ENCODE assay signal across 24 mouse cellular contexts in the genomic region with DNA sequence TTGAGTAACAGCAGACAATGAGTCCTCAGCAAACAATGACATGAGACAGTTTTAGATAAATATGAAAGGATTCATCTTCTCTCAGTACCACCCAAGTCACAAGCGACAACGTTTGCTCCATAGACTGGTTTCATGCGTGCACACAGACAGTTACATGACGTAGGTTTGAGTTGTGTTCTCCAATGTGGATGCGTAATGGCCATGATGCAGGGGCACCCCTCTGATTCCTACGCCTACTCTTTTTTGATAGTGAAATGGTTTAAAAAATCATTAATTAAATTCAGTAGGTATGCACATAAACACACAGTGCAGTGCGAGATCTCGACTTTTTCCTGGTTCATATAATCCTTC.
A peak's percentile ranks its signal among the peaks of the same experiment; 100 is the strongest.
DNase-seq lines count a peak whose midpoint lies in the region; ATAC-seq and TF ChIP-seq lines count a peak whose summit lies in the region.
"Had no signal": no experiment of that assay in that cellular context is flagged by ENCODE, and none has a peak within 500 bp of the region (broad histone marks: within the 10 kb centered on the region; RNA-seq: fewer than 3 reads in every experiment).

No protein-coding gene starts in this region.

- no peaks in the 10 kb centered on the region for H3K4me1 ChIP-seq in neural tube, embryonic 12.5 days
- H3K4me1 ChIP-seq in neural tube, embryonic 15.5 days = 0 out of 2 replicates have a peak, but pooled peaks cover 5% of the 10 kb centered on the region
- peaks cover 12% of the 10 kb centered on the region for H3K4me1 ChIP-seq in hindbrain, embryonic 10.5 days (replicated peaks)
- H3K4me1 ChIP-seq in hindbrain, postnatal 0 days (ENCODE audit: insufficient read depth, low read length) = peaks cover 3% of the 10 kb centered on the region; the same call in 1 of the 2 replicates
- peaks cover 6% of the 10 kb centered on the region for H3K4me1 ChIP-seq in midbrain, embryonic 16.5 days (ENCODE audit: control insufficient read depth, insufficient read depth, low read length)
- H3K4me1 ChIP-seq in lung, postnatal 0 days (ENCODE audit: insufficient read depth, low read depth, low read length) = no peaks in the 10 kb centered on the region
- H3K4me1 ChIP-seq: embryonic facial prominence, embryonic 15.5 days; limb, embryonic 12.5 days had no signal

- no peak for TF ChIP-seq CTCF in hindbrain, postnatal 0 days (IDR thresholded peaks at IDR 0.05; ENCODE audit: low read depth)
- no peak for TF ChIP-seq CTCF in lung, postnatal 0 days (IDR thresholded peaks at IDR 0.05)

- no peaks in the 10 kb centered on the region for H3K36me3 ChIP-seq in neural tube, embryonic 12.5 days
- H3K36me3 ChIP-seq in neural tube, embryonic 15.5 days = no peaks in the 10 kb centered on the region
- H3K36me3 ChIP-seq in hindbrain, embryonic 10.5 days = no peaks in the 10 kb centered on the region
- H3K36me3 ChIP-seq in hindbrain, postnatal 0 days (ENCODE audit: insufficient read depth, low read length) = no peaks in the 10 kb centered on the region
- no peaks in the 10 kb centered on the region for H3K36me3 ChIP-seq in midbrain, embryonic 16.5 days (ENCODE audit: control insufficient read depth, insufficient read depth, low read length)
- H3K36me3 ChIP-seq in lung, postnatal 0 days (ENCODE audit: insufficient read depth, low read length) = no peaks in the 10 kb centered on the region
- H3K36me3 ChIP-seq: embryonic facial prominence, embryonic 15.5 days; limb, embryonic 12.5 days had no signal

- H3K9ac ChIP-seq in neural tube, embryonic 12.5 days = no peak overlapping the region
- H3K9ac ChIP-seq in neural tube, embryonic 15.5 days (replicated peaks) = no peak overlapping the region
- H3K9ac ChIP-seq in hindbrain, postnatal 0 days (replicated peaks; ENCODE audit: low read length) = no peak overlapping the region
- H3K9ac ChIP-seq in midbrain, embryonic 16.5 days (ENCODE audit: low read depth, low read length) = no peak overlapping the region
- no peak overlapping the region for H3K9ac ChIP-seq in lung, postnatal 0 days (replicated peaks; ENCODE audit: low read depth)
- H3K9ac ChIP-seq: embryonic facial prominence, embryonic 15.5 days; limb, embryonic 12.5 days; liver, postnatal 0 days had no signal

- no peak overlapping the region for H3K4me3 ChIP-seq in neural tube, embryonic 12.5 days
- no peak overlapping the region for H3K4me3 ChIP-seq in neural tube, embryonic 15.5 days (replicated peaks)
- no peak overlapping the region for H3K4me3 ChIP-seq in hindbrain, embryonic 10.5 days
- no peak overlapping the region for H3K4me3 ChIP-seq in hindbrain, postnatal 0 days (ENCODE audit: low read length)
- H3K4me3 ChIP-seq in midbrain, embryonic 16.5 days (ENCODE audit: low read depth, low read length) = no peak overlapping the region
- no peak overlapping the region for H3K4me3 ChIP-seq in lung, postnatal 0 days (ENCODE audit: low read depth, low read length)
- H3K4me3 ChIP-seq: embryonic facial prominence, embryonic 15.5 days; limb, embryonic 12.5 days had no signal

- H3K9me3 ChIP-seq in neural tube, embryonic 12.5 days = no peaks in the 10 kb centered on the region
- no peaks in the 10 kb centered on the region for H3K9me3 ChIP-seq in neural tube, embryonic 15.5 days (replicated peaks)
- no peaks in the 10 kb centered on the region for H3K9me3 ChIP-seq in hindbrain, embryonic 10.5 days
- H3K9me3 ChIP-seq in hindbrain, postnatal 0 days (ENCODE audit: low read length) = no peaks in the 10 kb centered on the region
- no peaks in the 10 kb centered on the region for H3K9me3 ChIP-seq in midbrain, embryonic 16.5 days (replicated peaks; ENCODE audit: control insufficient read depth, low read length, poor library complexity, severe bottlenecking)
- H3K9me3 ChIP-seq in lung, postnatal 0 days (ENCODE audit: low read length) = no peaks in the 10 kb centered on the region
- H3K9me3 ChIP-seq: embryonic facial prominence, embryonic 15.5 days; limb, embryonic 12.5 days had no signal

- TF ChIP-seq EP300 in lung, postnatal 0 days (IDR thresholded peaks at IDR 0.05) = no peak

- WGBS in neural tube, embryonic 12.5 days = 65% methylated on average over 8 of the region's 8 CpGs
- 64% methylated on average over 8 of the region's 8 CpGs for WGBS in neural tube, embryonic 15.5 days
- WGBS in hindbrain, embryonic 10.5 days = 72% methylated on average over 8 of the region's 8 CpGs
- 55% methylated on average over 8 of the region's 8 CpGs for WGBS in hindbrain, postnatal 0 days
- WGBS in midbrain, embryonic 16.5 days = 51% methylated on average over 8 of the region's 8 CpGs
- 86% methylated on average over 8 of the region's 8 CpGs for WGBS in lung, postnatal 0 days

- no peak for DNase-seq in hindbrain, embryonic 10.5 days (ENCODE audit: low spot score)
- DNase-seq in hindbrain, postnatal 0 days (ENCODE audit: low spot score) = no peak
- DNase-seq in frontal cortex, postnatal 10 days (ENCODE audit: low spot score in 2 of 2) = no peak
- no peak for DNase-seq in lung, postnatal 0 days (ENCODE audit: low spot score)
- DNase-seq in kidney, adult 11 months = no peak
- DNase-seq: adrenal gland, postnatal 36 days; cerebellum, adult 9-11 months; gastrocnemius, postnatal 14 days; heart, adult 18-20 months; heart, postnatal 36 days; kidney, adult 8-10 months; kidney, postnatal 14 days; liver, postnatal 0 days; lung, postnatal 10 days; retina, postnatal 1 day; thymus, postnatal 36 days had no signal

- no peak overlapping the region for H3K4me2 ChIP-seq in neural tube, embryonic 12.5 days (replicated peaks)
- H3K4me2 ChIP-seq in neural tube, embryonic 15.5 days = no peak overlapping the region
- H3K4me2 ChIP-seq in hindbrain, postnatal 0 days (ENCODE audit: low read depth, low read length) = no peak overlapping the region
- no peak overlapping the region for H3K4me2 ChIP-seq in midbrain, embryonic 16.5 days (ENCODE audit: low read length)
- H3K4me2 ChIP-seq in lung, postnatal 0 days (replicated peaks; ENCODE audit: low read depth, low read length) = no peak overlapping the region
- H3K4me2 ChIP-seq: embryonic facial prominence, embryonic 15.5 days; limb, embryonic 12.5 days; liver, embryonic 11.5 days had no signal

- 0 out of 2 replicates have a peak, but pooled peaks have one; percentile 15 for ATAC-seq in neural tube, embryonic 12.5 days (ENCODE audit: low FRiP score, low read depth)
- ATAC-seq in neural tube, embryonic 15.5 days (ENCODE audit: low FRiP score) = no peak
- ATAC-seq in hindbrain, postnatal 0 days = peak; percentile 39; the same call in 1 of the 2 replicates
- ATAC-seq in midbrain, embryonic 16.5 days = peak; percentile 23; the same call in 1 of the 2 replicates
- ATAC-seq in lung, postnatal 0 days = no peak
- ATAC-seq: CD4-positive, CD25-positive, alpha-beta regulatory T cell, adult 4 months; inflammation-experienced regulatory T-cells, adult 6 months; liver, postnatal 0 days had no signal

- no peak overlapping the region for H3K27ac ChIP-seq in neural tube, embryonic 12.5 days
- H3K27ac ChIP-seq in neural tube, embryonic 15.5 days (replicated peaks) = no peak overlapping the region
- peak overlapping the region; percentile 40 for H3K27ac ChIP-seq in hindbrain, embryonic 10.5 days
- 0 out of 2 replicates have a peak overlapping the region, but pooled peaks have one; percentile 11 for H3K27ac ChIP-seq in hindbrain, postnatal 0 days
- H3K27ac ChIP-seq in midbrain, embryonic 16.5 days (ENCODE audit: low read length) = peak overlapping the region; percentile 56
- no peak overlapping the region for H3K27ac ChIP-seq in lung, postnatal 0 days (ENCODE audit: low read length)
- H3K27ac ChIP-seq: embryonic facial prominence, embryonic 15.5 days; limb, embryonic 12.5 days had no signal

- no peaks in the 10 kb centered on the region for H3K27me3 ChIP-seq in neural tube, embryonic 12.5 days (replicated peaks)
- no peaks in the 10 kb centered on the region for H3K27me3 ChIP-seq in neural tube, embryonic 15.5 days (replicated peaks)
- no peaks in the 10 kb centered on the region for H3K27me3 ChIP-seq in hindbrain, embryonic 10.5 days (ENCODE audit: insufficient read depth, poor library complexity, severe bottlenecking)
- no peaks in the 10 kb centered on the region for H3K27me3 ChIP-seq in hindbrain, postnatal 0 days (ENCODE audit: insufficient read depth, low read length)
- no peaks in the 10 kb centered on the region for H3K27me3 ChIP-seq in midbrain, embryonic 16.5 days (ENCODE audit: control insufficient read depth, insufficient read depth, low read depth, low read length)
- no peaks in the 10 kb centered on the region for H3K27me3 ChIP-seq in lung, postnatal 0 days (replicated peaks; ENCODE audit: insufficient read depth, low read length)
- H3K27me3 ChIP-seq: embryonic facial prominence, embryonic 15.5 days; limb, embryonic 12.5 days had no signal

Comparison
In these comparisons a context has a peak if more than half of its experiments do, and no peak if none do; other contexts are left out.
1. ATAC-seq: peak in neural tube, embryonic 12.5 days (single experiment), hindbrain, postnatal 0 days (single experiment) and midbrain, embryonic 16.5 days (single experiment); none in neural tube, embryonic 15.5 days (single experiment) and lung, postnatal 0 days (single experiment).
2. H3K27ac ChIP-seq: peak in hindbrain, embryonic 10.5 days (single experiment), hindbrain, postnatal 0 days (single experiment) and midbrain, embryonic 16.5 days (single experiment); none in neural tube, embryonic 12.5 days (single experiment), neural tube, embryonic 15.5 days (single experiment) and lung, postnatal 0 days (single experiment).